Mouse (Mus musculus) brain, embryonic 14.5 days (tissue): ENCODE measurements around the gene Car9.

Experiments used
- CTCF ChIP-seq: fragments of 200-500 bp; IDR thresholded peaks from 2 replicates; pipeline ENCODE4 v1.5.1; 2012; ENCODE audit warnings: inconsistent platforms, mild to moderate bottlenecking, moderate library complexity, borderline replicate concordance; ENCODE audit not compliant: insufficient read depth, insufficient read length; ENCODE audit errors: extremely low read depth
- POLR2A ChIP-seq: fragments of 200-500 bp; IDR thresholded peaks from 2 replicates; pipeline ENCODE4 v1.6.1; 2012; ENCODE audit warnings: mild to moderate bottlenecking, inconsistent platforms, borderline replicate concordance; ENCODE audit not compliant: poor library complexity, insufficient read depth, insufficient read length, severe bottlenecking; ENCODE audit errors: extremely low read depth

- TF ChIP-seq CTCF: no peak
- no peak for TF ChIP-seq POLR2A
Observed at GRCm38 (mm10) chr4:43509109-43509508, 2.3 kb downstream of the Car9 start.
